Mouse (Mus musculus): ENCODE data around the gene Myh7.
"Not testable (repeated sequence)": the region's sequence is repeated elsewhere in the genome, so short reads cannot be mapped to it uniquely, and the experiment has no call there.

Myh7 gene

GRCm38 (mm10) chr14:55003878-55004855 lies 9.7 kb upstream of the Myh7 start:
- no peak for DNase-seq (ENCODE audit: low spot score in 2 of 2)

GRCm38 (mm10) chr14:55002687-55003120 lies 8.3 kb upstream of the Myh7 start:
- DNase-seq (ENCODE audit: low spot score in 2 of 2): no peak

GRCm38 (mm10) chr14:55001938-55002686 lies 7.7 kb upstream of the Myh7 start:
- no peak for DNase-seq (ENCODE audit: low spot score in 2 of 2)

GRCm38 (mm10) chr14:55001446-55001845 lies 7.0 kb upstream of the Myh7 start:
- DNase-seq (ENCODE audit: low spot score in 2 of 2): no peak

DNA sequence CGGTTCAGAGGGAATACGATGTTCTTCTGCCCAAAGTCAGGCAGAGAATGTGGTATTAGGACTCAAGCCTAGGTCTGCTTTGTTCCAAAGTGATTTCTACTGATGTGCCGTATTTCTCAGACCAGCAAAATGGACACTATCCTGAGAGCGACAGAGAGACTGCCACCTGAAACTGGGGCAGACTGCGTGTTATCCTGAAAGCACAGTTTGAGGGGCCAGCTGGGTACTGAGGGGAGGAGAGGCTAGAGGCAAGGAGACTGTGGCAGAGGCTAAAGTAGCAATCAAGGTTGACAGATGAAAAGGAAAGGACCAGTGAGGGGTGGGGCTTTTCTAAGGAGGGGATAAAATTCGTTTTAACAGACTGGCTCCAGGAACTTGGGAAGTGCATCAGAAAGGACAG lies 6.4 kb upstream of the Myh7 start:
- DNase-seq (ENCODE audit: low spot score in 2 of 2): no peak

GRCm38 (mm10) chr14:54999868-55000267 lies 5.4 kb upstream of the Myh7 start:
- not testable (repeated sequence) for DNase-seq (ENCODE audit: low spot score in 2 of 2)

GRCm38 (mm10) chr14:54998680-54999079 lies 4.3 kb upstream of the Myh7 start:
- DNase-seq (ENCODE audit: low spot score in 2 of 2): no peak

DNA sequence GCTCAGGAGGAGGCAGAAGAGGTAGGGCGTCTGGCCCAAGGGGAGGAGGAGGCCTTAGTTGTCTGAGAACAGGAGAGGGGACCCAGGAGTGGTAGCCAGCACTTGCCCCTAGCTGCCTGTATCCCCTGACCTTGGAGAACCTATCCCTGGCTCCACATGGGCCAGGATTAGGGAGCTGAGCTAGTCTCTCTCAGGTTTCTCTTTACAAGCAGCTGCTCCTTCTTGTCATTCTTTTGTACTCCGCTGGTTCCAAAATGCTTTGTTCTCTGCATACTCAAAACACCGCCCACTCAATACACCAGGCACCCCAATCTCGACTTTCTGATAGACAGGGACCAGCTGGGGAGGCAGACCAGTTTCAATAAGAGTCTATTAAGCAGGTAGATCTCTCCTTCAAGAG lies 2.9 kb upstream of the Myh7 start:
- DNase-seq (ENCODE audit: low spot score in 2 of 2): no peak

DNA sequence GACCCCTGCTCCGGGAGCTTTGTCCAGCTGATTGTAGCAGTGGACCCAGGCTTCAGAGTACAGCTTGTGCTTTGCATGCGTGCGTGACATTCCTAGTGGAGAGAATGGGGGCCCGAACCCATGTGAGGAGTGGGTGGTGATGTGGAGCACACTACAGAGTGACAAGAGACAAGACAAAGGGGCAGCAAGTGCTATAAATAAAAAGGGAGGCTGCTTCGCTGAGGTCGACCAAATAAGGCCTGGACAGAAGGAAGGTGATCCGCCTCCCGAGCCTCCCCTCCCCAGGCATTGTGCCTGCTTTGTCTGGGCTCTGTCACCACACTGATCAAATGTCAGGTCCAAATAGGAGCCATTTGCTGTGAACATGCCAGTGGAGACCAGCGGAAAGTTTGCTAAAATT lies 2.4 kb upstream of the Myh7 start:
- no peak for DNase-seq (ENCODE audit: low spot score in 2 of 2)

GRCm38 (mm10) chr14:54995457-54996138 lies 1.2 kb upstream of the Myh7 start:
- no peak for DNase-seq (ENCODE audit: low spot score in 2 of 2)

- no peak for DNase-seq (ENCODE audit: low spot score in 2 of 2)
These were observed 402 bp upstream of the Myh7 start for GRCm38 (mm10) chr14:54994869-54995186.

DNA sequence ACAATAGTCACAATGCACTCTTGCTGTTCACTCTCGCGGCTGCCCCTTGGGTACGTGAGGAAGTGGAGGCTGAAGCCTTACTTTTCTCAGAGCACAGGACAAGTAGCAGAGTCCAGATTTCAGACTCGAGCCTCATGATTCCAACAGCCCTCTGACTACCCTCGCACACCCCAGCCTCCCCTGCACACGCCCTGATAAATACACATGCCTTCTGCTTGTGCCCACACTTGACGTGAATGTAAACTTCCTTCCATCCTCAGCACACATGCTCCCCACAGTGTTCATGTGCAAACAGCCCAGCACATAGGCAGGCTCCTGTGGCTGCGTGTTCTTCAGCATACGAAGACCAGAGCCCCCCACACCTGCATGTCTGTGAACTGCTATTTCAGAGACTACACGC lies 790 bp downstream of the Myh7 start:
- no peak for DNase-seq (ENCODE audit: low spot score in 2 of 2)

- DNase-seq (ENCODE audit: low spot score in 2 of 2): no peak
These were observed 2.2 kb downstream of the Myh7 start for GRCm38 (mm10) chr14:54992196-54992595.

GRCm38 (mm10) chr14:54989886-54990441 lies 4.5 kb downstream of the Myh7 start:
- DNase-seq (ENCODE audit: low spot score in 2 of 2): no peak

DNA sequence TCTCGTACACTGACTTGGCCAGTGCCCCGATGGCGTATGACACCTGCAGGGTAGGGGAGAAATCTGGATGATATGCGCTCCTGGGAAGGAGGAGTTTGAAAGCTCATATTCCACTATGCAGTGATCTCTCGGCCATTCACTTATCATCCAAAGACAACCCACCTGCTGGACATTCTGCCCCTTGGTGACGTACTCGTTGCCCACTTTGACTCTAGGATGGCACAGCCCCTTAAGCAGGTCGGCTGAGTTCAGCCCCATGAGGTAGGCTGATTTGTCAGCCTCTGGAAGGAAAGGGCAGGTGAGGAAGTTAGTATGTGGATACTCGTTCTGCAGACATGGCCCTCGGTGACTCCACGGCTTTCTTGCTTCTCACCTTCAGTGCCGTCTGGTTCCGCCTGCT lies 5.5 kb downstream of the Myh7 start:
- DNase-seq (ENCODE audit: low spot score in 2 of 2): no peak

GRCm38 (mm10) chr14:54988350-54988874 lies 6.0 kb downstream of the Myh7 start:
- not testable (repeated sequence) for DNase-seq (ENCODE audit: low spot score in 2 of 2)

DNA sequence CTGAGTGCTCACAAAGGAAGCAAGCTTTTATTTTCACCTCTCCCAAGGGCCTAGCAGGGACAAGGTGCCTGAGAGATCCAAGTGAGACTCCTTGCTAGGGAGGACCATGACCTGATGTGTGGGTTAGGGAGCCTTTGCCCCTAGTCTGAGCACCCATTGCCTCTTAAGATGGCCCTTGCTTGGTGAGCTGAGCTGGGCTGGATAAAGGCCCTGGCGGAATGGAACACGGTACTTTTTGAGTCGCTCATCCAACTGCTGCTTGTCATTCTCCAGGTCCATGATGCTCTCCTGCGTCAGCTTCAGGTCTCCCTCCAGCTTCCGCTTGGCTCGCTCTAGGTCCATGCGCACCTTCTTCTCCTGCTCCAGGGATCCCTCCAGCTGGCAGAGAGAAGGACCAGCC lies 12.5 kb downstream of the Myh7 start:
- no peak for DNase-seq (ENCODE audit: low spot score in 2 of 2)

DNA sequence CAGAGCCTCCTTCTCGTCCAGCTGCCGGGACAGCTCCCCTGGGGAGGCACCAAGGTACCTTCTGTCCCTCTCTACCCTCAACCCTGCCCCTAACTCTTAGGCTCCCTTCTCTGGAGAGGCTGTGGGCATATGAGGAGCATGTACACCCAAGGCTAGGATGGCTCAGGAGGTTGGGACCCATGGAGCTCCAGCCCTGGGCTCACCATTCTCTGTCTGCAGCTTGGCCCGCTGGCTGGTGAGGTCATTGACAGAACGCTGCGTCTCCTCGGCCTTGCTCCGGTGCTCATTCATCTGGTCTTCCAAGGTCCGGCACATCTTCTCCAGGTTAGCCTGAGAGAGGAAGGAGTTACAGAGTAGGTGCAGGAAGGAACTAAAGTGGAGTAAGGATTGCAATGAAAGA lies 15.8 kb downstream of the Myh7 start:
- DNase-seq (ENCODE audit: low spot score in 2 of 2): no peak

DNA sequence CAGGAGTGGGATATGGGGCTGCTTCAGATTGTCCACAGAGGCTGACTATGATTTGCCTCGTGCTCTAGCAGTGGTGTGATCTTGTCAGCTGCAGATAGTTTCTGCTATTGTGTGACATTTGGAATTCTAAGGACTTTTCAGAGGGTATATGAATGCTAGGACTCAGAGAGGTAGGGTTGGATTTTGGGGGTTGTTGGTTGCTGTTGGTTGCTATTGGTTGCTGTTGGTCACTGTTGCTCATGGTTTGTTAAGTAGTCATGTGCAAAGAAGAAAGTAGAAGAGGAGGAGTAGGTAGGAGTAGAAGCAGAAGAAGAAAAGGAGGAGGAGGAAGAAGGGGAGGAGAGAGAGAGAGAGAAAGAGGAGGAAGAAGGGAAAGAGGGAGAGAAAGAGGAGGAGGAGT lies 17.8 kb downstream of the Myh7 start, which contains the start of gene Gm17428:
Gene Gm17428, plus strand, starts transcription at position 301 of the 400 bp plus-strand sequence.
- DNase-seq (ENCODE audit: low spot score in 2 of 2): no peak

DNA sequence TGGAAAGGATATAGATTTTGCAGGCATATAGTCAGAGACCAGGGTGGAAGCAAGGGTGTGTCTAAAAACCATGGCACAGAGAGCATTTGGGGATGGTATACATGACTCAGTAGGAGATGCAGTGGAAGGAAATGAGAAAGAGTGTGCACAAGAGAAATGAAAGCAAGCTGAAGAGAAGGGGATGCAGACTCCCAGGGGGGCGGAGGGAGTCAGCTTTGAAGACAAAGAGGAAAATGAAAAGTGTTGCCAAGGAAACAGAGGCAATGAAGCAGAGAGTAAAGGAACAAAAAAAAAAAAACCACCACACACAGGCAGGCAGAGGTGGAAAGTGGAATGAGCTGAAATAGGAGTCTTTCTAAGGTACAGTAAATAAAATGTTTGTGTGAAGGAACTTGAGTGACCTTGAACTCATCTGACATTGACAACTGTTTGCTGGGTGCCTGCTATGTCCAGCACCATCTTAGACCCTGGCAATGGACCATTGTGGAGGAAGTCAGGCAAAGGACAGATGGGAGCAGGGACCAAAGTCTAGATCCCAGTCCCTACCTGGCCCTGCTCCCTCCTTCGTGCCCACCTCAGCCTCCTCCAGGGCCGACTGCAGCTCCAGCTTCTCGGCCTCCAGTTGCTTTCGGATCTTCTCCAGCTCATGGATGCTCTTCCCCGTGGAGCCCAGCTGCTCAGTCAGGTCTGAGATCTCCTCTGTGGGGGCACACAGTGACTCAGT lies 20.2 kb downstream of the Myh7 start:
- DNase-seq (ENCODE audit: low spot score in 2 of 2): no peak

- DNase-seq (ENCODE audit: low spot score in 2 of 2): not testable (repeated sequence)
These were observed 21.6 kb downstream of the Myh7 start for GRCm38 (mm10) chr14:54972786-54973185.
